Mouse (Mus musculus) adrenal gland, postnatal 4 days (tissue): Measurements from ENCODE around the gene Dnajb3. TPM values are rescaled to one million over a fixed set of nuclear protein-coding genes. Genes with fewer than 3 reads are reported as not detected.
"Not testable (repeated sequence)": the region's sequence is repeated elsewhere in the genome, so short reads cannot be mapped to it uniquely, and the experiment has no call there.

ENCODE experiments used
- DNase-seq, 2 experiments: peaks; one replicate each; pipeline ENCODE4 v3.0.0; 2021 to 2022; ENCODE audit warnings: low spot score in 2 of 2, mixed read lengths in 2 of 2
- total RNA-seq, 2 experiments: library from RNA; stranded (reverse); gene quantifications; 2 replicates each; pipeline ENCODE4 v1.2.3; 2021

Dnajb3 gene
- total RNA-seq, 2 experiments from 2014 or later, result 3.3 to 4.2 TPM

DNA sequence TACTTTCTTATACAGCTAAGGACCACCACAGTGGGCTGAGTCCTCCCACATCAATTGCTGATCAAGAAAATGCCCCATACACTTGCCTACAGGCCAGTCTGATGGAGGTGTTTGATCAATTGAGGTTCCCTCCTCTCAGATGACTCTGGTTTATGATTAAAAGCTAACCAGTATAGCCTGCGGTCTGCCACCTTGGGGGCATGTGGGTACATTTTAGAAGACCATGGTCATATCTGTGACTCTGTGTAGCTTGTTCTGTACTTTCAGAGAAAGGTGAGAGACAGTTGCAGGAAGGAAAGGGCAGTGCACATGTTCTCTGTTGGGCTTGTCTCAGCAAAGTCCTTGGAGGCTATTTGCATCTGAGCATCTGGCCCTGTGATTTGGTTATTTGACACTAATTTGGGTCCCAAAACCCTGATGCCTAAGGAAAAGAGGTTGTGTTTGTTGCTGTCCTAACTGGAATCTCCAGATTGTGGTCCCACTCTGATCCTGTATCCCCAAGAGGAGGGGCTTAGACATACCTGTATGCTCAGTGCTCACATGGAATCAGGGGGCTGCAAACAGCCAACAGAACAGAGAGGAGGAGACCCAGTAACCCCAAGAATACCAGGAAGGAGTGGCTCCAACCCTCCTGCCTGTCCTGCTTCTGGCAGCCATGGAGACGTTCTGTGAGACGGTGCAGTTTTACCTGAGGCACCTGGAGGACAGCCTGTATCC, 27.2 kb upstream of the Dnajb3 start:
- DNase-seq, result no peak

DNA sequence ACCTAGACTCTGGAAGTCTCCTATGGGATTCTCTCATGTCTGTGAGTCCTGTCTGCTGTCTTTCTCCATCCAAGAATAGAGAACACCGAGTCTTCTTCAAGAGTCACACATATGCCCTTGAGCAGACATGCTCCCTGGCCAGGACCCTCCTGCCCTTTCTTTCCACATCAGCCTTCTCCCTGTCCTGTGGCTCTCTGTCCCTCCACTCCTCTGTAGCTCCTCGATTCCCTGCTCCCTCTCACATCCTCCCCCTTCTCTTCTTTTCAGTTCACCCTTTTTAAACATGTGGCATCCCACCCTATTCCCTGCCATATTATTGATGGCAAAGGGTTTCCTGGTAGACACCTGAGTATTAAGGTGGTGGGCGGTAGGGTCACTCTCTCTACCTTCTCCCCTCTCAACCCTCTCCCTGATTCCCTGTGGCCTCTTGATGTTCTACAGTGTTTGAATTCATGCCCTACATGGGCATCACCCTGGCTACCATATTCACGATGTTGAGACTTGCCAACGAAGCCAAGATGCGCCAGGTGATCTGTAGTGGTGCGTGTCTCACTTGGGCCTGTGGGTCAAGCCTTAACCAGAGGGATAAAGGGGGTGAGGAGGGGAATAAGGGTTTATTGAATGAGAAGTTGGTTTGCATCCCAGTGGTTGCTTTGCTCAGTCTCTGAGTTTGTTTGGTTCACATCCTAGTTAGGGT, 26.4 kb upstream of the Dnajb3 start:
- peak in 1 of 2 experiments; percentile 22 for DNase-seq

DNA sequence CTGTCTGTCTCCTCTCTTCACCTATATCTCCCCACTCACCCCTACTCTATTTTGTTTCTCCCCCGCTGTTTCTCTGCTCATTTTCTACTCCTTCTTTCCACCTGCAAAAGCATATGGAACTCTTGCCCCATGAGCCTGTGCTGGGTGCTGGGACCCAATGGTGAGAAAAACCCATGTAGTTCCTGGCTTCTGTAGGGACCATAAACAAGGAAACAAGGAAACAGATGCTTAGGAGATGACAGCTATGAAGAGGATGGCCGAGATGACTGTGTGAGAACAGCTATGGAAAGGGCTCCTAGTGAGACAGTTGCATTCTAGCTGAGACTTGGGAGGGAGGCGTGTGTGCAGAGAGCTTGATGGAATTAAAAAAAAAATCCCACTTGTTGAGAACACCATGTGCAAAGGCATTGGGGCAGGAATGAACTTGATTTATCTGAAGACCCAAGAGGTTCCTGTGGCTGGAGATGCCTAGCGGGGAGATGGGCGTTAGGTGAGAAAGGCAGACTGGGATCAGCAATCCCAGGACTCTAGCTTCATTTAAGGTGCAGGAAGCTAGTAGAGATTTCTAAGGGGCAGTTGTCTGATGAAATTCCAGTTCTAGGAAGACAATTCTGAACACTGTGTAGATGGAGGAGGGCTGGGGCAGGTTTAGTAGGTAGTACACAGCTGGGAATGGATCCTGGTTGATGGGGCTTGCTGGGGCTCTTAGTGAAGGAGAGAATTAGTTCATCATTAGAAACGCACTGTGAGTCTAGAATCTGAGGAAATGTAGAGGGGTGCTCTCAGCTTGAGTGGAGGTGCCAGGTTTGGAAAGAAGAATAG, 25.6 kb upstream of the Dnajb3 start:
- no peak for DNase-seq

DNA sequence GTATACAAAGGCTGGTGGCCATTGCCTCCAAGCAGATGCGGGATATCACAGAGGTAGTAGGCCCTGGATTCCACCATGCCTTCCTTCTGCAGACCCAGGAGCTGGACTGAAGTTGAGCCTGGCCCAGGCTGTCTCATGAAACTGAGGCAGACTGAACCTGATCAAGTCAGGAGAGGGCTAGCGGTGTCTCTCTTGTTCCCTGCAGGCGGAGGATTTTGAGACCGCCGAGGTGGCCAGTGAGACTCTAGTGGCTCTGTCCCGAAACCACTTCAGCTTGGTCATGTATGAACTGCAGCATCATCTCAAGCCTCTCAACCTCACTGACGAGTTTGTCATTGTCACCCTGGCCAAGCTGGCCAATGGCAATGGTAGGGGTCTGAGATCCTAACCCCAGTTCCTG, 24.8 kb upstream of the Dnajb3 start:
- DNase-seq, result peak in 1 of 2 experiments; percentile 8

DNA sequence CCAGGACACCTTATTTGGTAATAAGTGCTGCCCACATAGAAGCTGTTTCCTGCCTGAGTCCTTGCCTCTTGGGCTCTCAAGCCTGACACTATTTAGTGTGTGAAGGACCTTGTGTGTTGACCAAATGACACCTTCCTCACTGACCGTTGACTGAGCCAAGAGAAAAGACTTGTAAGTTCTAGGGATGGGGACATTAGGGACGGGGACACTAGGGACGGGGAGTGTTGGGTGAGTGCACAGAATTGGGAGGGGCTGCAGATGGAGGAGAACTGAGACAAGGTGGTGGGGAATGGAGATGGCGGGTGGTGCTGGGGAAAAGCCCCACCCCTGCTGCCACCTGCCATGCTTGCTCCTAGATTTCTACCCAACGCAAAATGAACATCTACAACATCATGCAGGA, 24.4 kb upstream of the Dnajb3 start:
- DNase-seq, result peak in 1 of 2 experiments; percentile 18

DNA sequence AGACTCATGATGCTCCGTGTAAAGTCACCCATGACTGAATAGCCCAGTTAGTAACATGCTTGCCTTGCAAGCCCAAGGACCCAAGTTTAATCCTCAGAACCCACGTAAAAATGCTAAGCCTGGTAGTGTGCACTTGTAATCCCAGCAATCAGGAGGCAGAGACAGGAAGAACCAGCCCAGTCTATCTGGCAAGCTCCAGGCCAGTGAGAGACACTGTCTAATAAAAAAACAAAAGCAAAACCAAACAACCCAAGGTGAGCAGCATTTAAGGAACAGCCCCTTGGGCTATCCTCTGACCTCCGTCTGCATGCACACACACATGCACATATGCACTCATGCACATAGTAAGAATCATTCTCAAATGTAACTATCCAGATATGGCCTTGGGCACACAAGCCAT, 24.0 kb upstream of the Dnajb3 start:
- DNase-seq, result peak in 1 of 2 experiments; percentile 3

DNA sequence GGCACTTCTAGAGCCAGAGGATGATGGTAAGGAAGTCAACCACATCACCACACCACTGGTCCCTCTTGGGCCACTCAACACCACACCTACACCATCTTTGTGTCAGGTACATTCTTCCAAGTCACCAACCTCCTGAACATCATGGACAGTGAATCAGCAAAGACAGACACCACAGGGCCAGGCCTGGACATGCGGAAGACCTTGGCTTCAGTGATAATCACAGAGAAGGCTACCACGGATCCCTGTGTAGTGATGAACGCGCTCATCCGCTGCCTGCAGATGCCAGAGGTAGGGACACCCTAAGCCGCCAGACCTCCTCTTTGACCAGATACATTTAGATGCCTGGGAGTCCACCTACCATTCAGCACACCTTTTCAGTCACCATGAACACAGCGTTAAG, 22.5 kb upstream of the Dnajb3 start:
- peak in 1 of 2 experiments; percentile 8 for DNase-seq

DNA sequence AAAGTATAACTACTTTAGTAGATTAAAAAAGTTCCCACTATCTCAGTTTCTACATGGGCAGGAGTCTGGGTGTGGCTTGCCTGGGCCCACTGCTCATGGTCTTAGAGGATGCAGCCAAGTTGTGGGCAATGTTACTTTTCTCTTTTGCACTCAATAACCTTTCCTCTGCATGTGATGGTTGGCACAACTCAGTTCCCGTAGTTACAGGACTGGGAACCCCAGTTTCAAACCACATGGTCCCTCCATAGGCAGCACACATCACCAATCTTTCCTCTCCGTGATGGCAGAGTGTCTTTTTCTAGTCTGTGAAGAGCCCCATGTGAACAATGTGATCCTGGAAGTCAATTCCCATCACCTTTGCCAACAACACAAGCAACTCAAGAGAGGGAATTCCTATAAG, 21.9 kb upstream of the Dnajb3 start:
- DNase-seq, result no peak

DNA sequence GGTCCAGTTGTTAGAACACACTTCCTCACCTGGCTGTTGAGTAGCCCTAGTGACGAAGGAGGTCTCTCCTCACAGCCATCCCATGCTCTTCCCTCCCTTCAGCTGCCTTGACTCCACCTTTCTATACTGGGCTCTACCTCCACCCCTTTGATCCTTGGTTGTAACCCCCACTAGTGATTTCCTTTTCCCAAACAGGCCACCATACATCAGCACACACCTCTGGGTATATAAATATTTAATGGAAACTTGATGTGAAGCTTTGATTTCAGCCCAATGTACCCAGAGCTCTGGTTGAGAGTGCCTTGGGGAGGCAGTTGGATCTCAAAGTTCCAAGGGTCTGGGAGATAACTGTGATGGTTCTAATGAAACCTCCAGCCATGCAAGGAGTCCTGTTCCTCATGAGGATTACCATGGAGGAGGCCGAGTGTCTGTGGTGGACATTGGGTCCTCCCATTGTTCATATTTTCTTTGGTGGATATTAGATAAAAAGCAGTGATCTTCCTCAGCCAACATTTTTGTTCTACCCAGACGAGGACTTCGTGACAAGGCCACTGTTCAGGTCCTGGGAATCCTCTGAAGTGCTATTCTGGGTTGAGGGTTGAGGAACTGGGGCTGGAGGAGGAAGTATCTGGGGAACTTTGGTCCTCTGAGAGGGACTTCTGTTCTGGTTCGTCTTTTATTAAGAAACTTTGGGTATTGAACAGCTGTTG, 21.2 kb upstream of the Dnajb3 start, which contains the start of gene Mroh2a:
Mroh2a (plus strand) TSS at position 317 of the 710 bp plus-strand sequence.
- peak in 1 of 2 experiments; percentile 5 for DNase-seq

DNA sequence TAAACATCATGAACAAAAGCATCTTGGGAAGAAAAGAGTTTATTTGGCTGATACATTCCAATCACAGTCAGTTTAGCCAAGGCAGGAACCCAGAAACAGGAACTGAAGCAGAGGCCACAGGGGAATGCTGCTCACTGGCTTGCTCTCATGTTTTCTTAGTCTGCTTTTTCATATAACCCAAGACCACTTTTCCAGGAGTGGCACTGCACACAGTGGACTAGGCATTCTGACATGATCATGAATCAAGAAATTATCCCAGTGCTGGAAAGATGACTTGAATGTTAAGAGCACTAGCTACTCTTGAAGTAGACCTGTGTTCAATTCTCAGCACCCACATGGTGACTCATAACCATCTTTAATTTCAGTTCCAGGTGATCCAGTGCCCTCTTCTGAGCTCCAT, 20.2 kb upstream of the Dnajb3 start:
- no peak for DNase-seq

DNA sequence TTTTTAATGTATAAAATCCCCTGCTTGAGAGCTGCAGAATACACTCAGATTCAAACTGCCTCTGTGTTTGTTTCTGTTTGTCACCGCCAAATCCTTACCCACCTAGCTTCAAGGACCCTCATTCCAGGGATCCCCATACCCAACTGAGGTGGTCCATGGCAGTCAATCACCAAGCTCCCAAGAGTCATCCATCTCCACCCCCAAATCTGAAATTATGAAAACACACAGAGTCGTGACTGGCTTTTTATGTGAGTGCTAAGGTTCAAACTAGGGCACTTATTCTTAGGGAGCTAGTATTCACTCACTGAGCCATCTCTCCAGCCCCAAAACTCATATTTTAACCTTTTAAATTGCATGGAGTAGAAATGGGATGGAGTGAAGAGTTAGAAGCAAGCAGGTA, 19.7 kb upstream of the Dnajb3 start:
- not testable (repeated sequence) for DNase-seq

DNA sequence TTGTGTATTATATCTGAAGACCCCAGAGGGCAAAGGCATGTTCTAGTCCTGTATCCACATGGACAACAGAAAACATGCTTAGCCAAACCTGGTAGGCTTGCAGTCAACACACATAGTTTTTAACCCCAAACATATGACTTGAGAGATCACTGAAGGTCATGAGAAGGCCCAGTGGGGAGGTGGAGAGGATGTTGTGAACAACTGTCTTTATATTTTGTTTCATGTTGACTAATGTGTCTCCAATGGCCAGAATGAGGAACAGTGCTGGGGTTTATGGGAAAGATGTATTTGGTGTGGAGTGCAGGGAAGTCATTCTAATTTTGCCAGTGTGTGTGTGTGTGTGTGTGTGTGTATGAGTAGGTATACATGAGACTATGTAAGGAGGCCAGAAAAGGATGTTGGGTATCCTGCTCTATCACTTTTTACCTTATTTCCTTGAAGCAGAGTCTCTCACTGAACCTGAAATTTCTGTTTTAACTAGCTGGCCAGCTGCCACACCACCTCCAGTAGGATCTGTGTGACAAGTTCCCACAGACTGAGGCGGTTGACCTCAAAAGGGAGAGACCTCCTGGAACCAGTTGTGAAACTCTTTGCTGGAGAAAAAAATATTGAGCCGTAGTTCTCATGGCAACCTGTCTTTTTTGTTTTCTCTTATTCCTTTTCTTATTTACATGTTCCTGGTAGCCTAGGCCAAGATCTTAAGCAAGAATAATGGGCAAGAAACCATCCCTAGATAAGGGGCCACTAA, 18.6 kb upstream of the Dnajb3 start:
- no peak for DNase-seq

DNA sequence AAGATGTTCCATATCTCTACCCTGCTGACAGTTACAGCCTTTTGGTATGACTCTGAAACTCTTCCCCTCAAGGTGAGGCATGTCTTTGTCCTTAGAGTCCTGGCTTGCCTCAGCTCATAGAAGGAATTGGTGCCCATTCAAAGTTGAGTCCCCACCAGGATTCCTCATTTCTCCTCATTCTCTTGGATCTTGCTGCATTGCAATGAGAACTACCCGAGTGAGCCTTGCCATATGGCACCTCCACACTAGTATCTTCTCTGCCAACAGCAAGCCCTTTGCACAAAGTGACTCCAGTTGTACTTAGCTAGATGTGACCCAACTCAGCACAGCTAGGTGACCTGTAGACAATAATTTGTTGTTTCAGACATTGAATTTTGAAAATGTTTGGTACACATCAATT, 18.0 kb upstream of the Dnajb3 start:
- DNase-seq, result no peak

DNA sequence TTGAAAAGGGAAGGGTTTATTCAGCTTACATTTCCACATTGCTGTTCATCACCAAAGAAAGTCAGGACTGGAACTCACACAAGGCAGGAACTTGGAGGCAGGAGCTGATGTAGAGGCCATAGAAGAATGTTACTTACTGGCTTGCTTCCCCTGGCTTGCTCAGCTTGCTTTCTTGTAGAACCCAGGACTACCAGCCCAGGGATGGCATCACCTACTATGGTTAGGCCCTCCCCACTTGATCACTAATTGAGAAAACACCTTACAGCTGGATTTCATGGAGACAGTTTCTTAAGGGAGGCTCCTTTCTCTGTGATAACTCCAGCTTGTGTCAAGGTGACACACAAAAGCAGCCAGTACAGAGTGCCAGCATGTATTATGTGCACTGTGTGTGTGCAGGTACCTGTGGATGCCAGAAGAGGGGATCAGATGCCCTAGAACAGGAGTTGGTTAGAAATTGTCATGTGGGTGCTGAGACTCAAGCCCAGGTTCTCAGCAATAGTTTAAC, 17.5 kb upstream of the Dnajb3 start:
- not testable (repeated sequence) for DNase-seq

DNA sequence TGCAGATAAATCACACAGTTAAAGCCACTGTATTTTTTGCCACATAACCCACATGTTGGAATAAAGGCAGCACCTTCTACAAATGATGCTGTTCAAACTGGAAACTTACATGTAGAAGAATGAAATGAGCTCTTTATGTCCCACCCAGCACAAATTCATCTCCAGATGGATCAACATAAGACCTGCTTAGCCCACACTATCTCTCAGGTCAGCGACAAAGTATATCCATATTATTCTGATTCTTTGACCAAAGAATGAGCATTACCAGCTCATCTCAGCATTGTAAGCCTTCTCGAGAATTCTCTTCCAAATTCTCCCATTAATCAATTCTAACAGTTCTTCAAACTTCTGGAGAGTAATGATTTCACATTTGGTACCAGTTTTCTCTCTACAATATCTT, 16.6 kb upstream of the Dnajb3 start:
- no peak for DNase-seq

DNA sequence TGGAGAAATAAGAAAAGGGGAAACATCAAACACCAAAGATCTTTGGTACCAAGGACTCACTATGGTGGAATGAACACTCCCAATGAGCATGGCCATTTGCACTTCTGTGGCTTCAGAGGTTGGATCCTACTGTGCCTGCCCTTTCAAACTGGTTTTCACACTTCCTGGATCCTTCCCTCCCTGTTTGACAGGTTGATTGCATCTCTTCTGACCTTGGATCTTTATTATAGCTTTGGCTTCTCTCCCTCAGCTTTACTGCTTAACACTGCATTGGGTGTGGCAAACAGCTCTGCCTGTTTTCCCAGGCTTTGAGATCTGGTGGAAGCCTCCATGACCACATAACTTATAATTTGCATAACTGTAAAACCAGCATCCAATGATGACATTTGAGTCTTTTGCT, 14.8 kb upstream of the Dnajb3 start:
- no peak for DNase-seq

DNA sequence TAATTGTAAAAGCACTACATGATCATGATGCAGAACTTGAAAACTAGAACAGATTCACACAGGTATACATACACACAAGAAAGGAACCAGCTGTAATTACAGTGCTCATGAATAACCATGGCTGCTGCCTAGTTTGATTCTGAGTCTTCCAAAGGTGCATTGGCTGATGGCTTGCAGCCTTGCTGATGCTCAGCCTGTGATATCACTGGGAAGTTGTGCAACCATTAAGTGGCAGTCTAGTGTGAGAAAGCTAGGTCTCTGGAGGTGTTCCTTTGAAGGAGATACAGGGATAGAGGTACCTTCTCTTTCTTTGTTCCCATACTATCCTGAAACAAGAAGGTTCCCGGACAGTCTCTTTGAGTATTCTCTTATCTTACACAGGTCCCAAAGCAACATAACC, 13.5 kb upstream of the Dnajb3 start:
- DNase-seq, result no peak

DNA sequence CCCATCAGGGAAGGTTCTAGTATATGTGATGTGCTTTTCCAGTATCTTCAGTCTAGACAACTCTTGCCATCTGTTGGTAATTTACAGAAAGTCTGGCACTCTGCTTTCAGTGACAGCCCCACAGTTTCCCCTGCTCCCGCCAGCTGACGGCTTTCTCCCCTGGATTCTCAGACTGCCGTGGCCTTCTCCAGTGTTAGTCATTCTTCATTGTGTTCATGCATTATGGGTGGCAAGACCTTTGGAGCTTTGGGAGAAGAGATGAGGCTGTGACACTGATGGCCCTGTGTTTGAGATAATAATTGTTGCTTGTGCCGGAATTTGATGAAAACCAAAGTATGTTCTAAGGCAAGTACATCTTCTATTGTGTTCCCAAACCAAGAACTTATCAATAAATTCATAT, 13.0 kb upstream of the Dnajb3 start:
- DNase-seq, result no peak

DNA sequence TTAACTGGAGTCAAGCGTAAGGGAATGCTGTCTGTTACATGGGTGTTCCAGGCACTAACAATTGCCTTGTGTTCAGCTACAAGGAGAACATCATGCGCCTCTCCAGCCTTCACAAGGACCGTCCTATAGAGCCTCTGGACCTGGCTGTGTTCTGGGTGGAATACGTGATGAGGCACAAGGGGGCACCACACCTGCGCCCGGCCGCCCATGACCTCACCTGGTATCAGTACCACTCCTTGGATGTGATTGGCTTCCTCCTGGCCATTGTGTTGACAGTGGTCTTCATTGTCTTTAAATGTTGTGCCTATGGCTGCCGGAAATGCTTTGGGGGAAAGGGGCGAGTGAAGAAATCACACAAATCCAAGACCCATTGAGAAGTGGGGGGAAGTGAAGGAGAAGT, 12.5 kb upstream of the Dnajb3 start:
- no peak for DNase-seq

DNA sequence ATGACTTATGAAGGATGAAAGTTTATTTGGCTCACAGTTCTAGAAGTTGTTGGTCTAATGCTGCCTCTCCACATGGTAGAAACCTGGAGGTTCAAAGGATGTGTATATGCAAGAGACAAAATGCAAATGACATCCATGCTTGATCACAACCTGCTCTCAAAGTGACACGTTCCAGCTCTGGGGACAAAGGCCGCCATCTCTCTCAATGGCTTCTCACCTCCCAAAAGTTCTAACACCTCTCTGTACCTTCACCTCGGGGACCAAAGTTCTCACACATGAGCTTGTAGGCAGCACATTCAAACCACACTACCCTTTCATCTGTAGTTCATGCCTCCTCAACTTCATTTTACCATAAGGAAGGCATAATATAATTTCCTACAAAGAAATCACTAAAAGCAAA, 12.0 kb upstream of the Dnajb3 start:
- no peak for DNase-seq
